Mouse (Mus musculus): Measurements from ENCODE around the gene Daam1. TPM values are rescaled to one million over a fixed set of nuclear protein-coding genes. Genes with fewer than 3 reads are reported as not detected.
A peak's percentile ranks its signal among the peaks of the same experiment; 100 is the strongest.

Gene Daam1
- polyA plus RNA-seq, 1 experiment from 2014 or later = 55.2 TPM

DNA sequence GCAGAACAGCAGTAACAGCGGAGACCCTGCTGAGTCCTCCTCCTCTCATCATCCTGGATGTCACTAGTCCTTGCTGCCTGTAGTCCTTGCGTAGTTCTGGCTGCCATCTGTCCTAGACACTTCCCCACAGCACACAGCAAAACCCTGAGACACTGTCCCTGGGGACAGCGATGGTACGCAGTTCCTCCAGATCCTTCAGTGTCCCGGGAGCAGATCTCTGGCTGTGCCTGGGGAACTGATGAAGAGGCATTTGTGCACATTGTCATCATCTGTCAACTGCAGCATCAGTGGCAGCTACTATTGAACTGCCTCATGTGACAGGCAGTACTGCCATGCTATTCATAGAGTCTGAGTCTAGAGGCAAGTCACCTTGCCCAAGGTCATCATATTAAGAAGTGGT, 107.6 kb downstream of the Daam1 start:
- no peaks in the 10 kb centered on the region for H3K9me3 ChIP-seq (ENCODE audit: control insufficient read depth, low read length)
- no peak for ATAC-seq (ENCODE audit: low read depth)
- WGBS = 80% methylated on average over 5 of the region's 5 CpGs
- no peak overlapping the region for H3K9ac ChIP-seq (replicated peaks; ENCODE audit: low read depth, low read length)
- no peak overlapping the region for H3K27ac ChIP-seq (ENCODE audit: low read depth, low read length)
- no peaks in the 10 kb centered on the region for H3K27me3 ChIP-seq (ENCODE audit: control insufficient read depth, insufficient read depth, low read length)
- H3K4me3 ChIP-seq (ENCODE audit: low read depth, low read length) = no peak overlapping the region
- H3K4me2 ChIP-seq (ENCODE audit: low read depth, low read length) = no peak overlapping the region
- no peaks in the 10 kb centered on the region for H3K36me3 ChIP-seq (ENCODE audit: control insufficient read depth, insufficient read depth, low read length)
- H3K4me1 ChIP-seq (ENCODE audit: control insufficient read depth, insufficient read depth, low read length) = 0 out of 2 replicates have a peak, but pooled peaks cover 2% of the 10 kb centered on the region

DNA sequence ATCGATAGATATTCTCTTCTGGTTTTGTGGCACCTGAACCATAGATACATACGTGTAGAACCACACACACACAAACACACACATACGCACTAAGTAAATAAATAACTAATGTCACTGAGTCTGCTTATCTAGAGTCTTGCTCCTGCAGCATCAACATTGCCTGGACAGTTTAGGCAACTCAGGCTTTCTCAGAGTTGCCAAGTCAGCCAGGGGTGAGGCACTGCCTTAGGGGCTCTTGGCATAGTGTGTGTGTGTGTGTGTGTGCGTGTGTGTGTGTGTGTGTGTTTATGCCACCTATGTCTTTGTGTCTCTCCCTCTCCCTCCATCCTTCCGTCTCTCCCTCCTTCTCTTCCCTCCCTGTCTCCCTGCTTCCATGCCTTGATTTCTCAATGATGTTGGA, 110.4 kb downstream of the Daam1 start:
- 93% methylated on average over 5 of the region's 5 CpGs for WGBS
- H3K9me3 ChIP-seq (ENCODE audit: control insufficient read depth, low read length) = no peaks in the 10 kb centered on the region
- no peak overlapping the region for H3K4me3 ChIP-seq (ENCODE audit: low read depth, low read length)
- H3K27ac ChIP-seq (ENCODE audit: low read depth, low read length) = no peak overlapping the region
- ATAC-seq (ENCODE audit: low read depth) = no peak
- no peak overlapping the region for H3K9ac ChIP-seq (replicated peaks; ENCODE audit: low read depth, low read length)
- H3K27me3 ChIP-seq (ENCODE audit: control insufficient read depth, insufficient read depth, low read length) = no peaks in the 10 kb centered on the region
- no peaks in the 10 kb centered on the region for H3K4me1 ChIP-seq (ENCODE audit: control insufficient read depth, insufficient read depth, low read length)
- no peak overlapping the region for H3K4me2 ChIP-seq (ENCODE audit: low read depth, low read length)
- H3K36me3 ChIP-seq (ENCODE audit: control insufficient read depth, insufficient read depth, low read length) = peaks cover 9% of the 10 kb centered on the region

DNA sequence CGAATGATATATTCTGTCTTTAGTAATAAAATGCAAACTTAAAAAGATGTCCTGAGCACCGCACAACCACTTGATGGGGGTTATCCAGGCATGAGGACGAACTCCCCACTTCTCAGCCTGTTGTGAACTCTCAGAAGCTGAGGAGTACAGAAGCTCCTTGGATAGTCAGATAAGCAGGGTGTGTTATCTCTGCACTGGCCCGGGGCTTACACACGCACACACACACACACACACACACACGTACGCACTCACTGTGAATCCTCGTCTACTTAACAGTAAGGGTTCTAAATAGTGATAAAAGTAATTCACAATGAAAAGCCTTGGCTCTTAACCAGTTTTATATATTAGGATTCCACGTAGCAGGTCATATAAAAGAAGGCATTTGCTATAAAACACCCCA, 112.2 kb downstream of the Daam1 start:
- peaks cover 23% of the 10 kb centered on the region for H3K36me3 ChIP-seq (ENCODE audit: control insufficient read depth, insufficient read depth, low read length)
- WGBS = 89% methylated on average over 9 of the region's 9 CpGs
- ATAC-seq (ENCODE audit: low read depth) = no peak

DNA sequence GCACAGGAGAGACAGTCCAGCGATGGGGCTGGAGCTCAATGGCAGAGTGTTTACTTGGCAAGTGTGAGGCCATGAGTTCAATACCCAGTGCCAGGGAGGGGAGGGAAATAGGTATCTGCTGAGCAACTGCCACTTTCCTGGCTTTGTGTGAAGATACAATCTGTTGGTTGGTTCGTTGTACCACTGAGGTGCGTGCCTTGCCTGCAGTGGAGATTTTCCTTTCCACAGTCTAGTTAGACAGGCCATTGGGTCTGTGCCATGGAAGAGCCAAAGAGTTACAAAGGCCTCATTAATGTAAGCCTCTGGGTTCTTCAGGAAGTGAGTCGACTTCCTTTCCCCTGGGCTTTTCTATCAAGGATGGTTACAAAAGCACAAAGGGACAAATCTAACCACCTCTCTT, 112.8 kb downstream of the Daam1 start:
- Histone ChIP-seq H3K36me3 (ENCODE audit: control insufficient read depth, insufficient read depth, low read length) (peaks cover 27% of the 10 kb centered on the region), H3K4me3 (ENCODE audit: low read depth, low read length) (no peak overlapping the region), H3K9ac (replicated peaks; ENCODE audit: low read depth, low read length) (no peak overlapping the region), H3K9me3 (ENCODE audit: control insufficient read depth, low read length) (no peaks in the 10 kb centered on the region), H3K27ac (ENCODE audit: low read depth, low read length) (no peak overlapping the region), H3K4me1 (ENCODE audit: control insufficient read depth, insufficient read depth, low read length) (no peaks in the 10 kb centered on the region), H3K27me3 (ENCODE audit: control insufficient read depth, insufficient read depth, low read length) (no peaks in the 10 kb centered on the region), H3K4me2 (ENCODE audit: low read depth, low read length) (no peak overlapping the region)
- 93% methylated on average over 4 of the region's 4 CpGs for WGBS
- ATAC-seq (ENCODE audit: low read depth) = no peak

More for the DNA sequence above, 112.2 kb downstream of the Daam1 start:
- Histone ChIP-seq H3K27ac (ENCODE audit: low read depth, low read length) (no peak overlapping the region), H3K4me3 (ENCODE audit: low read depth, low read length) (no peak overlapping the region), H3K9me3 (ENCODE audit: control insufficient read depth, low read length) (no peaks in the 10 kb centered on the region), H3K27me3 (ENCODE audit: control insufficient read depth, insufficient read depth, low read length) (no peaks in the 10 kb centered on the region), H3K9ac (replicated peaks; ENCODE audit: low read depth, low read length) (no peak overlapping the region), H3K4me2 (ENCODE audit: low read depth, low read length) (no peak overlapping the region), H3K4me1 (ENCODE audit: control insufficient read depth, insufficient read depth, low read length) (no peaks in the 10 kb centered on the region)

DNA sequence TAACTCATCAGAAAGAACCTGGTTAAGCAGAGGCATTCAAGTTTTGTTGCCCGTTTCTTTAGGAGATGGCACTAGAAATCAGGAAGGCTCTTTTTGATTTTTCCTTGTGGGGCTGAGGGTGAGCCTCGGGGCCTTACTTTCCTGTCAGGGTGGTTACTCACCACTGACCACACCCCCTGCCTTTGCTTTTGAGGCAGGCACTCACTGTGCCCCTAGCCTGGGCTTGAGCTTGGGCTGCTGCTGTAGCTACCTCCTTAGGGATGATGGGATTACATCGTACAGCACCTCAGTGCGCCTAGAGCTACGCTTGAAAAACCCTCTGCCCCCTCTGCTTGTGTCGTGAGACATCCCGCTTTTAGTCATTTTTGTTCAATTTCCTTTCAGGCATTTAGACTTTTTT, 115.0 kb downstream of the Daam1 start:
- ATAC-seq (ENCODE audit: low read depth) = no peak
- H3K4me1 ChIP-seq (ENCODE audit: control insufficient read depth, insufficient read depth, low read length) = no peaks in the 10 kb centered on the region
- no peak overlapping the region for H3K4me3 ChIP-seq (ENCODE audit: low read depth, low read length)
- H3K36me3 ChIP-seq (ENCODE audit: control insufficient read depth, insufficient read depth, low read length) = peaks cover 37% of the 10 kb centered on the region
- H3K9ac ChIP-seq (replicated peaks; ENCODE audit: low read depth, low read length) = no peak overlapping the region
- H3K9me3 ChIP-seq (ENCODE audit: control insufficient read depth, low read length) = no peaks in the 10 kb centered on the region
- H3K4me2 ChIP-seq (ENCODE audit: low read depth, low read length) = no peak overlapping the region
- H3K27me3 ChIP-seq (ENCODE audit: control insufficient read depth, insufficient read depth, low read length) = no peaks in the 10 kb centered on the region
- 81% methylated on average over 7 of the region's 7 CpGs for WGBS
- no peak overlapping the region for H3K27ac ChIP-seq (ENCODE audit: low read depth, low read length)

DNA sequence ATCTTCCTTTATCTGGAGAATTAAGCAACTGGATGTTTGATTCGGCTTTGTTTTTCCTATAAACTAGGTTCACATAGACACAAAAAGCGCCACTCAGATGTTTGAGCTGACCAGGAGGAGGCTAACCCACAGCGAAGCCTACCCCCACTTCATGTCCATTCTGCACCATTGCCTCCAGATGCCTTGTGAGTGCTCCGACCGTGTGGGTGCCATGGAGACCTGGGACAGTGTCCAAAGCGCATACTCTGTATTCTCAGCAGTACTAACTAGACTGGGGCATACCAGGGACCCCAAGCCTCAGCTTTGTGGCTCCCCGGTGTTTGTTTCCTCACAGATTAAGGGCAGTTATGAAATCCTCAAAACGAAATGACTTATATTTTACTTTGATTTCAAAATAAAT, 115.6 kb downstream of the Daam1 start:
- no peak overlapping the region for H3K27ac ChIP-seq (ENCODE audit: low read depth, low read length)
- no peaks in the 10 kb centered on the region for H3K9me3 ChIP-seq (ENCODE audit: control insufficient read depth, low read length)
- no peaks in the 10 kb centered on the region for H3K4me1 ChIP-seq (ENCODE audit: control insufficient read depth, insufficient read depth, low read length)
- 67% methylated on average over 8 of the region's 8 CpGs for WGBS
- ATAC-seq (ENCODE audit: low read depth) = peak; percentile 85
- H3K27me3 ChIP-seq (ENCODE audit: control insufficient read depth, insufficient read depth, low read length) = no peaks in the 10 kb centered on the region
- H3K4me3 ChIP-seq (ENCODE audit: low read depth, low read length) = no peak overlapping the region
- H3K36me3 ChIP-seq (ENCODE audit: control insufficient read depth, insufficient read depth, low read length) = peaks cover 40% of the 10 kb centered on the region
- H3K9ac ChIP-seq (replicated peaks; ENCODE audit: low read depth, low read length) = no peak overlapping the region
- H3K4me2 ChIP-seq (ENCODE audit: low read depth, low read length) = no peak overlapping the region

DNA sequence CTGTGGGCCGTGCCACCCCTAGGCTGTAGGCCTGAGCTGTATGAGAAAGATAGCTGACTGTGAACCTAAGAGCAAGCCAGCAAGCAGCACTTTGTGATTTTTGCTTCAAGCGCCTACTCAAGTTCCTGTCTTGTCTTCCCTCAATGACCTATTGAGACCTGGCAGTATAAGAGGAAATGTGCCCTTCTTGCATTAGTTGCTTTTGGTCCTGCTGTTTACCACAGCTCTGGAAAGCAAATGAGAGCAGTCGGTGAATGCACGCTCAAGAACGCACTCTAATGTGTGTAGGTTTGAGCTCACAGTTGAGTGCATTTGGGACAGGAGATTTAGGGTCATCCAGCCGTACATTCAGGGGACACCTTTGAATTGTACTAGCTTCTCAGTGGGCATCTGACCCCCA, 118.1 kb downstream of the Daam1 start:
- Histone ChIP-seq H3K27me3 (ENCODE audit: control insufficient read depth, insufficient read depth, low read length) (no peaks in the 10 kb centered on the region), H3K9ac (replicated peaks; ENCODE audit: low read depth, low read length) (no peak overlapping the region), H3K4me1 (ENCODE audit: control insufficient read depth, insufficient read depth, low read length) (no peaks in the 10 kb centered on the region), H3K27ac (ENCODE audit: low read depth, low read length) (no peak overlapping the region), H3K36me3 (ENCODE audit: control insufficient read depth, insufficient read depth, low read length) (peaks cover 48% of the 10 kb centered on the region), H3K4me3 (ENCODE audit: low read depth, low read length) (no peak overlapping the region), H3K9me3 (ENCODE audit: control insufficient read depth, low read length) (no peaks in the 10 kb centered on the region), H3K4me2 (ENCODE audit: low read depth, low read length) (no peak overlapping the region)
- WGBS = 93% methylated on average over 6 of the region's 6 CpGs
- ATAC-seq (ENCODE audit: low read depth) = no peak

DNA sequence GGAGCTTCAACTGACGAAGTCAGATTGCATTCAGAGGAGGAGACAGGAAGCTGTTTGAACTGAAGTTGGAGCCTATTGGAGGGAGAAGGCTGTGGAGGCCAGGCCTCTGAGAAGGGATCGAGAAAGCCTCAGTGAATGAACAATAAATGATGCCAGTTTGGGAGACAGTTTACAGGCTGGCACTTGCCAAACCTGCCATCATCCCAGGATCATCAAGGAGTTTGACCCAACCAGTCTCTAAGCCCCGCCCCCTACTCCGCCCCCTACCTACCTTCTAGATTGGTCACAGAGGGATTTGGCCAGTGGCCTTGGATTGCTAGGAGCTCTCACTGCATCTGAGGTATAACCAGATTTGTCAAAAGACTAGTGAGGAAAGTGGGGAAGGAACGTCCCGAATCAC, 118.7 kb downstream of the Daam1 start:
- Histone ChIP-seq H3K4me1 (ENCODE audit: control insufficient read depth, insufficient read depth, low read length) (no peaks in the 10 kb centered on the region), H3K36me3 (ENCODE audit: control insufficient read depth, insufficient read depth, low read length) (peaks cover 42% of the 10 kb centered on the region), H3K4me2 (ENCODE audit: low read depth, low read length) (no peak overlapping the region), H3K27ac (ENCODE audit: low read depth, low read length) (no peak overlapping the region), H3K9me3 (ENCODE audit: control insufficient read depth, low read length) (no peaks in the 10 kb centered on the region), H3K9ac (replicated peaks; ENCODE audit: low read depth, low read length) (no peak overlapping the region), H3K4me3 (ENCODE audit: low read depth, low read length) (no peak overlapping the region), H3K27me3 (ENCODE audit: control insufficient read depth, insufficient read depth, low read length) (no peaks in the 10 kb centered on the region)
- 93% methylated on average over 6 of the region's 6 CpGs for WGBS
- ATAC-seq (ENCODE audit: low read depth) = no peak

DNA sequence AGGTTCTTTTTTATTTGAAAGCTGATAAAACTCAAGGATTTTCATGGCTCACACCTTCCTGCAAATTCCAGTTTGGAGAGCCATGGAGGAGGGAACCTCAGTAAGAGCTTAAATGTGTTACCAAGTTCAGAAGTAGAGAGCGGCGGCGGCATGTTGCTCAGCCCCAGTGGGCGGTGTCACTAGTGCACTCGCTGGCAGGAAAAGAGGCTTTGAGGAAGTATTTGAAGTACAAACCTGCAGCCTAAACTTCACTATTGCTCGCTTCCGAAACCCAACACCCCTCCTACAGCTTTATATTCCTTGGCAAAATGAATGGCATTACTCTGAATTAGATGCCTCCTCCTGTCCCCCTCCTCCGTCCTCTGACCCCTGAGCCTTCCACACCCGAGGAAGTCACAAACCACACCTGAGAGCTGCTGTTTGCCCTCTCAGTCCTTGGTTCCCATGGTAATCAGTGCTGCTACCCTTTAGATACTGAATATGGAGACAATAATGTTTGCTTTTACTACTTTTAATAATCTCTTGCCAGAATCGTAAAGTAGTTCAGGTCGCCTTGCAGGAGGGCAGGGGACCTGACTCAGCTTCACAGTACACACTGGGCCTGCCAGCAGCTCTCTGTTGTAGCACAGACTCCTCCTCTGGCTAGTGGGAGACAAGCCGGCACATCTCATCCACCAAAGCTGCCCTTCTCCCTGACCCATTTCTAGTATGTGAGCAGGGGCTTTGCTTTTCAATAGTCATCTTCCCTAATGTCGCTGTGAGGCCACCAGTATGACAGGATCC, 119.4 kb downstream of the Daam1 start:
- H3K4me3 ChIP-seq (ENCODE audit: low read depth, low read length) = no peak overlapping the region

More for the DNA sequence above, 119.4 kb downstream of the Daam1 start:
- no peak for ATAC-seq (ENCODE audit: low read depth)
- Histone ChIP-seq H3K36me3 (ENCODE audit: control insufficient read depth, insufficient read depth, low read length) (peaks cover 40% of the 10 kb centered on the region), H3K9me3 (ENCODE audit: control insufficient read depth, low read length) (no peaks in the 10 kb centered on the region), H3K27me3 (ENCODE audit: control insufficient read depth, insufficient read depth, low read length) (no peaks in the 10 kb centered on the region), H3K27ac (ENCODE audit: low read depth, low read length) (no peak overlapping the region), H3K4me1 (ENCODE audit: control insufficient read depth, insufficient read depth, low read length) (no peaks in the 10 kb centered on the region), H3K9ac (replicated peaks; ENCODE audit: low read depth, low read length) (no peak overlapping the region), H3K4me2 (ENCODE audit: low read depth, low read length) (no peak overlapping the region)
- 92% methylated on average over 13 of the region's 13 CpGs for WGBS
